Mouse (Mus musculus) heart, embryonic 10.5 days (tissue): ENCODE results near the gene Uox. TPM values are rescaled to one million over a fixed set of nuclear protein-coding genes. Genes with fewer than 3 reads are reported as not detected.

Experiments used
- DNase-seq: peaks from one replicate; pipeline ENCODE4 v3.0.0-alpha.2; 2017; ENCODE audit warnings: low spot score
- H3K27ac ChIP-seq: fragments of 300-500 bp; sonication (generic); 2 replicates; pipeline ENCODE4 v1.5.1; 2016; ENCODE audit warnings: mild to moderate bottlenecking
- H3K27me3 ChIP-seq: fragments of 300-500 bp; sonication (generic); 2 replicates; pipeline ENCODE4 v1.6.1; 2016; ENCODE audit warnings: mild to moderate bottlenecking; ENCODE audit not compliant: poor library complexity, insufficient read depth, severe bottlenecking
- H3K36me3 ChIP-seq: fragments of 300-500 bp; sonication (generic); 2 replicates; pipeline ENCODE4 v1.6.1; 2016; ENCODE audit warnings: mild to moderate bottlenecking, moderate library complexity
- H3K4me1 ChIP-seq: fragments of 300-500 bp; sonication (generic); 2 replicates; pipeline ENCODE4 v1.6.1; 2016; ENCODE audit warnings: mild to moderate bottlenecking
- H3K4me3 ChIP-seq: fragments of 300-500 bp; sonication (generic); 2 replicates; pipeline ENCODE4 v1.5.1; 2016; ENCODE audit warnings: mild to moderate bottlenecking, moderate library complexity
- H3K9me3 ChIP-seq: fragments of 300-500 bp; sonication (generic); 2 replicates; pipeline ENCODE4 v1.6.1; 2016; ENCODE audit warnings: mild to moderate bottlenecking, moderate library complexity
- WGBS: fragments of 180-500 bp; shearing (Covaris S2); methylation state at CpG from one replicate; pipeline ENCODE4 v1.1.7; 2016; 5-methylcytosine and 5-hydroxymethylcytosine counted together
- polyA plus RNA-seq: library from polyadenylated mRNA; unstranded; fragments of >200 nt; fragmentation: Nextera tagmentation; extraction: Ambion mirVana; gene quantifications from 2 replicates; pipeline ENCODE4 v1.2.1, GENCODE M21; 2016

The Uox gene
- polyA plus RNA-seq, 1 experiment from 2014 or later, result not detected

DNA sequence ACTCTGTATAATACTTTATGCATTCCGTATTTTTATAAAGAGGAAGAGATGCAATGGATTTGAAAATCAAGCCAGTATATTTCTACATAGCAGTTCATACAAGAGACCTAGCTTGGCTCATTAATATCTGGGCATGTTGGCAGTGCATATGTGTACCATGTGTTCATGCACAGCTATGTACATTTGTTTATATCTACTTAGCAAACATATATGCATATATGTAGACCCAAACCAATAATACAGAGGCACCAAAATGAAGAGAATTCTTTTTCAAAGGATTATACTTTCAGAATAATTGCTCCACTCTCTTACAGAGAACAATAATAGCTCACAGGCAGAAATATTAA lies 5.2 kb upstream of the Uox start:
- Histone ChIP-seq H3K36me3 (no peaks in the 10 kb centered on the region), H3K27ac (no peak overlapping the region), H3K4me1 (peaks cover 9% of the 10 kb centered on the region; the same call in 1 of the 2 replicates), H3K4me3 (no peak overlapping the region), H3K9me3 (no peaks in the 10 kb centered on the region), H3K27me3 (no peaks in the 10 kb centered on the region)
- 78% methylated on average over 1 of the region's 1 CpGs for WGBS
- DNase-seq, result no peak

DNA sequence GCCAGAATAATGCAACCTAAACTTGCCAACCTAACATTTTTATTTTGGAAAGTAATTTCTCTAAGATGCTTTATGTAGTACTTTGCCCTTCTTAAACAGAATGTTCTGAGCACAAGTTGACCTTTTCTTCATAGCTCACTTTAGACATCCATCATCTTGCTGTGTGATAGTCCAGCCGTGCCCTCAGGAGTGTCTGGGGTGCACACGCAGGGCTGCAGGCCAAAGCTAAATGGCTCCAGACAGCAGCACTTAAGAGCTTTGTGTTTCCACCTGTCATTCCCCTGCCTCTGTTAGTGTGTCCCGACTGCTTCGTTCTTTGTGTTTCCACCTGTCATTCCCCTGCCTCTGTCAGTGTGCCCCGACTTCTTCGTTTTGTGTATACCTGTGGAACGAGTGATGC lies 2.9 kb upstream of the Uox start:
- Histone ChIP-seq H3K4me1 (peaks cover 9% of the 10 kb centered on the region; the same call in 1 of the 2 replicates), H3K27ac (no peak overlapping the region), H3K9me3 (no peaks in the 10 kb centered on the region), H3K4me3 (no peak overlapping the region), H3K36me3 (no peaks in the 10 kb centered on the region), H3K27me3 (no peaks in the 10 kb centered on the region)
- DNase-seq, result no peak
- 73% methylated on average over 7 of the region's 7 CpGs for WGBS

DNA sequence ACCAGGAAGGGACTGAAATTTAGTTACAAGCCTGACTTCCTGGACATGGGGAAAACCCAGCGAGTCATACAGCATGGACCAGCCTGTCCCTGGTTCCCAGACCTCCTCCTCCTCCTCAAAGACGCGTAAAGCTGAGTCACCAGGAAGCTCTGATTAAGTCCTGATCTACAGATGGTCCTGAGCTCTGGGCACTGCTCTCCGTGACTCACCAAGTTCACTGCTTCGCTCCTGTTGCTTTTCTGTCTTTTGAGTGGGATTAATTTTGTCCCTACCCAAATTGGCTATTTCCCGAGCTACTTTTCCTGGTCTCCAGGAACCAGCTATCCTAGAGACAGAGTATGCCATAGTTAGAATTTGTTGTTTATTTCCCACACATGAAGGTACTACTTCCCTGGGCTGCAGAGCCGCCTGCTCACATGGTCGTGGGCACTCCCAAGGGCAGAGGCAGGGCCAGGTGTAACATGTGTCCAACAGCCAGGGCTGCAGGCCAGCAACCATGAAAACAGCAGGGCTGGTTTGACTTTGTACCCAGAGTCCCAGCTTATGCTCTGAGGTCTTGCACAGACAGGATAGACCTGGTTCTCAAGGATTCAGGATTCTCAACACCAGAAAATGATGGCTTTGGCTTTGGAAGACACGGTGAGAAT lies 2.2 kb upstream of the Uox start:
- no peak for DNase-seq
- Histone ChIP-seq H3K4me1 (peaks cover 9% of the 10 kb centered on the region; the same call in 1 of the 2 replicates), H3K27ac (no peak overlapping the region), H3K36me3 (no peaks in the 10 kb centered on the region), H3K9me3 (no peaks in the 10 kb centered on the region), H3K4me3 (no peak overlapping the region), H3K27me3 (no peaks in the 10 kb centered on the region)
- WGBS, result 58% methylated on average over 9 of the region's 9 CpGs

DNA sequence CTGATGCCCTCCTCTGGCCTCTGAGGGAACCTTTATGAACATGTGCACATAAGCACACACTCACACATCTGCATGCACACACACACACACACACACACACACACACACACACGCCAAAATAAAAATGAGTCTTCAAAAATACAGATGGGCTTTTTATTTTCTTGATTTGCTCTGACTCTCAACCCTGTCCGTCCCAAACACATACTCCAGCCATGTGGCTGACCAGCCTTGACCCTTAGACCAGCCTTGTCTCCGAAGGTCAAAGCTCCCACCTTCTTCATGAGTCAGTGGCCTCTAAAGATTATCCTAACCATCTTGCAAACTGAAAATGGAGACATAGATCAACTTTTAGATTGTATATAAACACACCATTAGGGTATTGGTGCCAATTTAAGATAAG lies 632 bp upstream of the Uox start:
- no peak for DNase-seq
- no peaks in the 10 kb centered on the region for H3K9me3 ChIP-seq
- H3K27ac ChIP-seq, result no peak overlapping the region
- WGBS, result 88% methylated on average over 3 of the region's 3 CpGs
- no peak overlapping the region for H3K4me3 ChIP-seq
- no peaks in the 10 kb centered on the region for H3K36me3 ChIP-seq
- H3K4me1 ChIP-seq, result peaks cover 9% of the 10 kb centered on the region; the same call in 1 of the 2 replicates
- no peaks in the 10 kb centered on the region for H3K27me3 ChIP-seq

DNA sequence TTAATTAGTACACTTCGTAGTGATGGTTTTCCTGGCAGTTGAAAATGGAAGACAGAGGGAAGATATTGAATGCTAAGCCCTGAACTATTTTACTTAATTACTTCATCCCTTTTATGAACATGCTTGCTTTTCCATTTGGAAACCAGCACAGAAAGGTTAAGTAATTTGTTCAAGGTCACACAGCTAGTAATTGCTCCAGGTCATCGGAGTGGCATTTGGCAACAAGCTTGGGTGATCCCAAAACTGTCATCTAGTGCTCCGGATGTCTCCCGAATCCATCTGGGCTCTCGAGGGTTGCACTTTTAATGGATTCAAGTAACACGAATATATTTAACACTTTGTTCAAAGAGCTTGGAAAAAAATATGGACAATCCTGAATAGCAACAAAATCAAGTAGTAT lies 713 bp downstream of the Uox start:
- Histone ChIP-seq H3K36me3 (no peaks in the 10 kb centered on the region), H3K27ac (no peak overlapping the region), H3K27me3 (no peaks in the 10 kb centered on the region), H3K9me3 (no peaks in the 10 kb centered on the region), H3K4me1 (peaks cover 9% of the 10 kb centered on the region; the same call in 1 of the 2 replicates), H3K4me3 (no peak overlapping the region)
- 88% methylated on average over 6 of the region's 6 CpGs for WGBS
- DNase-seq, result no peak

DNA sequence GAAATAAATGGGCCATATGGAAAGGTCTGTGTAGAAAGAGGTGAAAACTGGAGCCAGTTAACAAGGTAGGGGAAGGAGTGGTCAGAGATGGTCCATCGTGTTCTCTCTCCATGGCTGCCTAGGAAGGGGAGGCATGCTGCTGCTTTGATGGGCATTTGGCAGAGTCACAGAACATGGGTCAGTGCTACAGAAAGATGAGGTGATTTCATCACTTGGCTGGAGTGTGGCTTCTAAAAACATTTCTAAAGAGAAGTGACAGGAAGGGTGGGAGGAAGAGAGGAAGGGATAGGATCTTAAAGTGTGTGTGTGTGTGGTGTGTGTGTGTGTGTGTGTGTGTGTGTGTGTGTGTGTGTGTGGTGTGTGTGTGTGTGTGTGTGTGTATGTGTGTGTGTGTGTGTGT lies 1.1 kb downstream of the Uox start:
- DNase-seq, result no peak
- Histone ChIP-seq H3K4me1 (peaks cover 9% of the 10 kb centered on the region; the same call in 1 of the 2 replicates), H3K9me3 (no peaks in the 10 kb centered on the region), H3K27me3 (no peaks in the 10 kb centered on the region), H3K27ac (no peak overlapping the region), H3K36me3 (no peaks in the 10 kb centered on the region), H3K4me3 (no peak overlapping the region)
- 70% methylated on average over 1 of the region's 1 CpGs for WGBS

DNA sequence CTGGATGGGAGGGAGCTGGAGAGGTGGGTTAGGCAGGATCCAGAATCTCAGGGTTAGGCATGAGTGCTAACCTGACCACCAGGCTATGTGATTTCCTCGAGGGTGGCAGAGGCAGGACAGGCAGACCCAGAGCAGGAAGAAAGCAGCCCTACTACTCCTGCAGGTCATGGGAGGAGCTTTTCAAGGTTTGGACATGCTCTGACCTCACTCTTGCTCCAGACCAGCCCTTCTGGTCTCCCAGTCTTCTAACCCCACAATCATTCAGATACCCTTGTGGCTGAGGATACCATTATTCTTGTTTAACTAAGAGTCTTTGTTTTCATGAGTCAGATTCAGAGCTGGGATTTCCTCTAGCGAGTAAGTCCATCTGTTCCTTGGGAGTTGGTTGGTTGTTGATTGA lies 7.4 kb downstream of the Uox start:
- Histone ChIP-seq H3K27me3 (no peaks in the 10 kb centered on the region), H3K36me3 (no peaks in the 10 kb centered on the region), H3K9me3 (no peaks in the 10 kb centered on the region), H3K27ac (no peak overlapping the region), H3K4me3 (no peak overlapping the region), H3K4me1 (no peaks in the 10 kb centered on the region)
- 73% methylated on average over 2 of the region's 2 CpGs for WGBS
- DNase-seq, result no peak

DNA sequence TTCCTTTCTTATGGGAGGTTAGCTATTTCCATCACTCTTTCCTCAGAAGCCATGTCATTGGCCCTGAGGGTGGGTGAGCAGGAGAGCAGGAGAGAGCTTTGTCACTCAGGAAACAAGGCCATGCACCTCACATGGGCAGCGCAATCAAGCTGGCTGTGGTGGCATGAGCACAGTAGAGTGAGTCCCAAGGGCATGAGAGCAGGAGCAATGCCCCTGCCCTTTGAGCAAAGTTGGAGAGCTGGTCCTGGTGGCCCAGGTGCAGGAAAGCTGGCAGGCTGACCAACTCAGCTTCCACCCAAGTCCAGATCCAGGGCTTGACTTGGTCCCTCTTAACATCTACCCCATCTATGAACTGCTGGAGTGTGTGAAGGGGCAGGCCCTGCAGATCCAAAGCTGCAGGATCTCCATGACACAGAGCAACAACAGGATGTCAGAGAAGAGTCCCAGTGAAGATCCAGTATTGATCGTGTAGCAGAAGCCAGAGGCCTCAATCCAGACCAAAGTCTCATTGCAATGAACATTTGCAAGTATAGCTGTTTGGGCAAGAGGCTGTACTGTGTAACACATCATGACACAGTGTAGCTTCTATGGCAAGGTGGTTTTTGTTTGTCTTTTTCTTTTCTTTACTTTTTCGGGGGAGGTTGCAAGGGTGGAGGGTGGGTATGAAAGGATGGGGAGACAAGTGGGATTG lies 10.0 kb downstream of the Uox start:
- 77% methylated on average over 3 of the region's 3 CpGs for WGBS
- Histone ChIP-seq H3K27ac (no peak overlapping the region), H3K9me3 (no peaks in the 10 kb centered on the region), H3K4me3 (no peak overlapping the region), H3K4me1 (no peaks in the 10 kb centered on the region), H3K27me3 (no peaks in the 10 kb centered on the region), H3K36me3 (no peaks in the 10 kb centered on the region)
- DNase-seq, result no peak

DNA sequence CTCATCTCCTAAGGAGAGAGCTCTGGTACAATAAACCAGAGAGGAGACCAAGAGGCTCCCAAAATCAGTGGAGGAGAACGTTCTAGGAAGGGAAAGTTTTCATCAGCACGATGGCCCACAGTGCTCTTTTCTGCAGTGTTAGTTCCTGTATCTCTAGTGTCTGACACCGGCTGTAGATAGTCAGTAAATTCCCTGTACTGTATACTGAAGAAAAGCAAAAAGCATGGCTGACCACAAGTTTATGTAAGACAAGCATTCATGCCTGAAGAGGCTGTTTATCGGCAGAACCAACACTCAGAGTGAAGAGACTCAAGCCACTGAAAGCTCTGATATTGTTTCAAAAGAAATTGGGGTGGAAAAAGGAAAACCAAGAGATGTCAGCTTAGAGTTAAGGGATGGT lies 13.3 kb downstream of the Uox start:
- WGBS, result 62% methylated on average over 4 of the region's 4 CpGs

DNA sequence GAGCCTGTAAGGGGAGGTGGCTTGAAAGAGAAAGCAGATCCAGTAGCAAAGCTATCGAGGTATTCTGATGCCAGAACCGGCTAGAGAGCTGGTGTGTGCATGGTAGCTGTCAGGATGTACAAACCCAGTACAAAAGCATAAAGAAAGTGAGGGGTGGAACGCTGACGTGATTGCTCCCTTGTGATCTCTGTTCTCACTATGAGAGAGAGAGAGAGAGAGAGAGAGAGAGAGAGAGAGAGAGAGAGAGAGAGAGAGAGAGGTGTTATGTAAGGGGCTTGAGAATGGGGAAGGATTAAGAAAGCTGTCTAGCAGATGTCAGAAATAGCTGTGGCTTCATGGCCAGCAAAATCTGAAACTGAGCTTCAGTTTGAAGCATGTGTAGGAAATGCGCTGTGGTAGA lies 13.7 kb downstream of the Uox start:
- 65% methylated on average over 5 of the region's 5 CpGs for WGBS
- DNase-seq, result no peak
- no peaks in the 10 kb centered on the region for H3K4me1 ChIP-seq

More for the DNA sequence above, 13.3 kb downstream of the Uox start:
- no peaks in the 10 kb centered on the region for H3K27me3 ChIP-seq
- H3K9me3 ChIP-seq, result no peaks in the 10 kb centered on the region
- DNase-seq, result no peak
- H3K4me3 ChIP-seq, result no peak overlapping the region
- no peaks in the 10 kb centered on the region for H3K4me1 ChIP-seq
- no peaks in the 10 kb centered on the region for H3K36me3 ChIP-seq
- H3K27ac ChIP-seq, result no peak overlapping the region

DNA sequence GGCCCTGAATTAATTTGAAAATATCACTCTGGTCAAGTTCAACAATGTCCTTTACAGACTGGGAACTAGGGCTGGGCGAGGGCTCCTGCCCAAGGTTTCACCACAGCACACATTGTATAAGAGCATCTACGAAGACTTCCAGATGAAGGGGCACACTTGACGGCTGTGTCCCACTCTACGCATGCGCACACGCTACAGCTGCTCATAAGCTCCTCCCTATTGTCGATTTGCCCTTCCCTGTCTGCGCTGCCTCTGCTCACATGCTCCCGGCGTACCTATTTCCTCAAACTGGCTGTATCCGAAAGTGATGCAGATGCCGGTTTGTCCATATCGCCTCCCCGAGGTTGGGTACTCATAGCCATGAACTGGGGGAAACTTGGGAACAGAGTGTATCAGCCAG lies 16.4 kb downstream of the Uox start:
- Histone ChIP-seq H3K36me3 (no peaks in the 10 kb centered on the region), H3K27ac (no peak overlapping the region), H3K4me1 (peaks cover 6% of the 10 kb centered on the region), H3K9me3 (no peaks in the 10 kb centered on the region), H3K27me3 (no peaks in the 10 kb centered on the region), H3K4me3 (no peak overlapping the region)
- no peak for DNase-seq
- WGBS, result 94% methylated on average over 14 of the region's 14 CpGs

More for the DNA sequence above, 13.7 kb downstream of the Uox start:
- H3K27me3 ChIP-seq, result no peaks in the 10 kb centered on the region
- no peaks in the 10 kb centered on the region for H3K36me3 ChIP-seq
- H3K4me3 ChIP-seq, result no peak overlapping the region
- H3K9me3 ChIP-seq, result no peaks in the 10 kb centered on the region
- no peak overlapping the region for H3K27ac ChIP-seq

DNA sequence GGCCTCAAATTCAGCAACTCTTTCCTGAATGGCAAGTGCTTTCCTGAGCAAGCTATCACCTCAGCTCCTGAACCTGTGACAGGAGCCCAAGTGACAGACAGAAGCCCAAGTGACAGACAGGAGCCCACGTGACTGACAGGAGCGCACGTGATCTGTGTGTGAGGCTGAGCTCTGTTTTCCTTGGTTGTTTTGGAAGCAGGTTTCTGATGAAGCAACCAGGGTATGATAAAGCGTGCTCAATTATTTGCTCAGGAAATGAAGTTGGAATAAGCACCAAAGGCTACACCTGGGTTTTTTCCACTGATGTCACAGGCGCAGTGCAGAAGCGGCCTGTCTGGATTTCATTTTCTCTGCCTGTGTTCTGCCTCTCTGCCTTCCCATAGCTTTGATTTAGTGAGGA lies 19.3 kb downstream of the Uox start:
- no peak overlapping the region for H3K4me3 ChIP-seq
- H3K27ac ChIP-seq, result no peak overlapping the region
- H3K4me1 ChIP-seq, result peaks cover 6% of the 10 kb centered on the region
- no peaks in the 10 kb centered on the region for H3K27me3 ChIP-seq
- H3K9me3 ChIP-seq, result no peaks in the 10 kb centered on the region
- no peak for DNase-seq
- WGBS, result 69% methylated on average over 6 of the region's 6 CpGs
- H3K36me3 ChIP-seq, result no peaks in the 10 kb centered on the region

DNA sequence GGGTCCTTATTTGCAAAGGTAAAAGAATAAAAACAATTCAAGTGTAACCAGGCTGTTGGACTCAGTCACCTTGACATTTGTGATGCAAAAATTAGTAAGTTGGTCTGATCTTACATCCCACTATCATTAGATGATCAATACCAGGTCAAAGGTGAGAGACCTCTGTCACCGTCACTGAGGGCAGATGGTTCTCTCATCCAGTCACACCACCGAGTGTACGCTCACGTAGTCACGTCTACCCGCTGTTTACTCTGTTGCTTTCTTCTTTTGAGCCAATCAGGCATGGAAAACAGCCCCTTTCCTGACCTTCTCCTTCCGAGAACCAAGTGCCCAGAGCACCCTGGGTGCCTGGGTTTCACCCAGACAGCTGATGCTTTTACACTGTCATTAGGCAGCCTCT lies 20.9 kb downstream of the Uox start:
- Histone ChIP-seq H3K4me1 (peaks cover 6% of the 10 kb centered on the region), H3K36me3 (no peaks in the 10 kb centered on the region), H3K27ac (no peak overlapping the region), H3K27me3 (no peaks in the 10 kb centered on the region), H3K9me3 (no peaks in the 10 kb centered on the region), H3K4me3 (no peak overlapping the region)
- no peak for DNase-seq
- WGBS, result 91% methylated on average over 7 of the region's 7 CpGs

DNA sequence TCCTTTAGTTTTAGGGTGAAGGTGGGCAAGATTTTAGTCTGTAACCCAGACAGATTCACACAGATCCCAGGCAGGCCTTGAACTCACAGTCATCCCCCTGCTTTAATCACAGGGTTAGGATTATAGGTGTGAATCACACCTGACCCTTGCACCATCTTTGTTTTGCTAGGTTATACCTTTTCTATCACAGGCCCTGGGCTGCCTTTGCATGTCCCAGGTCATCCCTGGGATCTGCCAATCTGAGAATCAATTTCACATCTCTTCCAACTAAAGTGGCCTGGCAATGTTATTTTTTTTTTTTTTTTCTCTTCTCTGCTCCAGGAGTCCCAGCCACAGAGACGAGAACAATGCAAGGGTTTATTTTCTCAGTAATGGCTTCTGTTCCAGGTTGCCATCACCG lies 21.4 kb downstream of the Uox start:
- H3K9me3 ChIP-seq, result no peaks in the 10 kb centered on the region
- no peak overlapping the region for H3K27ac ChIP-seq
- H3K36me3 ChIP-seq, result no peaks in the 10 kb centered on the region
- no peak overlapping the region for H3K4me3 ChIP-seq
- no peaks in the 10 kb centered on the region for H3K27me3 ChIP-seq
- no peak for DNase-seq
- 73% methylated on average over 2 of the region's 2 CpGs for WGBS
- H3K4me1 ChIP-seq, result peaks cover 6% of the 10 kb centered on the region
